Mouse (Mus musculus) bone marrow macrophage, adult 2 months (primary cell): ENCODE results near the gene Nf1. TPM values are rescaled to one million over a fixed set of nuclear protein-coding genes. Genes with fewer than 3 reads are reported as not detected.

Experiments used
- H3K27ac ChIP-seq: 2 replicates; pipeline ENCODE4 v1.5.1; 2012; ENCODE audit warnings: low read depth, low read length; ENCODE audit not compliant: insufficient read depth
- H3K4me1 ChIP-seq: 2 replicates; pipeline ENCODE4 v1.6.1; 2012; ENCODE audit warnings: low read length; ENCODE audit not compliant: control insufficient read depth, insufficient read depth
- H3K4me3 ChIP-seq: 2 replicates; pipeline ENCODE4 v1.5.1; 2012; ENCODE audit warnings: mild to moderate bottlenecking, low read length, moderate library complexity; ENCODE audit not compliant: insufficient read depth
- CTCF ChIP-seq: IDR thresholded peaks from 2 replicates; pipeline ENCODE4 v1.5.1; 2012; ENCODE audit warnings: low read depth, mild to moderate bottlenecking, low read length, moderate library complexity
- POLR2A ChIP-seq: IDR thresholded peaks from 2 replicates; pipeline ENCODE4 v1.6.1; 2012; ENCODE audit warnings: mild to moderate bottlenecking, low read depth, low read length, borderline replicate concordance
- polyA plus RNA-seq: library from polyadenylated mRNA; stranded (reverse); fragments of >200 nt; gene quantifications from 2 replicates; pipeline ENCODE4 v1.2.4, GENCODE M21; 2012; ENCODE audit not compliant: missing spikeins, insufficient read depth, insufficient read length

The Nf1 gene
- polyA plus RNA-seq, 1 experiment = 19.7 TPM

DNA sequence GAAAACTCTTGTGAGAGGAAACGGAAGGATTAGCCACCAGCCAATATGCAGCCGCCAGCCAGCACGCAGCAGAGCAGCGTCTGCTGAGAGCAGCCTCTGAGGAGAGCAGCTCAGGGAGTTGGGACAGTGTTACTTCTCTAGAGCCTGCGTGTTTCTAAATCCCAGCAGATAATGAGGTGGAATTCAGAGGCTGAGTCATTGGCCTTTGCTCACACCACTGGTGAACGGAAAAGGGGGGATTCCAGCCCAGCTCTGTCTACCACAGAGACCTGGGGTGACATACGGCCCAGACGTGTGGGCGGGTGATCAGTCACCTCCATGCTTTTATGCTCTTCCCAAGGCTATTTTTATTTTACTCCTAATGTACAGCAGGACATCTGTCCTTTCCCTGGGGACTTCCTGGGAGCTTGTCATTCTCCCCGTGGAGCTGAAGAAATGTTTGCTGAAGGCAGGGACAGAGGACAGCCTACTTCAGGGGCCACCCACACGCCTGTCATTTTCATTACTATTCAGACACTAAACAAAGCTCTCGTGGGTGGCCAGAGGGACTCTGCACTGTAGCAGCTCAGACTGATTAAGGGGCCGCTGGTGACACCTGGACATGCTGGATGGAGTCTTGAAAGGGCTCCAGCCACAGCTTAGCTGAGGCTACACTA, 271.6 kb downstream of the Nf1 start:
- Histone ChIP-seq H3K4me1 (peaks cover 19% of the 10 kb centered on the region), H3K4me3 (no peak overlapping the region), H3K27ac (peak overlapping the region; percentile 69)
- TF ChIP-seq POLR2A (no peak), CTCF (no peak)

- Histone ChIP-seq H3K4me1 (peaks cover 19% of the 10 kb centered on the region), H3K4me3 (no peak overlapping the region), H3K27ac (no peak overlapping the region)
- TF ChIP-seq POLR2A (no peak), CTCF (no peak)
These were observed 272.6 kb downstream of the Nf1 start for GRCm38 (mm10) chr11:79612046-79612600.

- TF ChIP-seq CTCF (no peak), POLR2A (no peak)
- Histone ChIP-seq H3K4me1 (peaks cover 19% of the 10 kb centered on the region), H3K27ac (no peak overlapping the region), H3K4me3 (no peak overlapping the region)
These were observed 273.6 kb downstream of the Nf1 start for GRCm38 (mm10) chr11:79613084-79613483.

GRCm38 (mm10) chr11:79613711-79614110, 274.2 kb downstream of the Nf1 start:
- no peak overlapping the region for H3K4me3 ChIP-seq
- no peak overlapping the region for H3K27ac ChIP-seq
- TF ChIP-seq POLR2A (no peak), CTCF (no peak)
- H3K4me1 ChIP-seq = peaks cover 19% of the 10 kb centered on the region

DNA sequence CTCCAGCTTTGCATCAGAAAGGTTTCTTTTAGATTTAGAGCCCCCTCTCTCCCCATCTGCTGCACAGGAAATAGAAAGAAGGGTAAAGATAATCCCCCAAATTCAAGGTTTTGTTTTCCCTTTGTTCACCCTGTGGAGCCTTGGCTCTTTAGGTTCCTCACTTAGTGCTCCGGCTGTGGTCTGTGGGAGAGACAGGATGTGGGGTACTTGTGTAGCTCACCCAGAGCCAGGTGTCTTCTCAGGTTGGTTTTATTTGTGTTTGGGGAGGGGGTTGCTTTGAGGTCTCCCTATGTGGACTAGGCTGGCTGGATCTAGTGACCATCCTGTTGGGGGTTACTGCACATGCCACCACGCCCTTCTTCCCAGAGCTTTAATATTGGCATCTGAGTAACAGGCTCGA, 275.4 kb downstream of the Nf1 start:
- Histone ChIP-seq H3K4me1 (peaks cover 19% of the 10 kb centered on the region), H3K27ac (no peak overlapping the region), H3K4me3 (no peak overlapping the region)
- TF ChIP-seq POLR2A (no peak), CTCF (no peak)

DNA sequence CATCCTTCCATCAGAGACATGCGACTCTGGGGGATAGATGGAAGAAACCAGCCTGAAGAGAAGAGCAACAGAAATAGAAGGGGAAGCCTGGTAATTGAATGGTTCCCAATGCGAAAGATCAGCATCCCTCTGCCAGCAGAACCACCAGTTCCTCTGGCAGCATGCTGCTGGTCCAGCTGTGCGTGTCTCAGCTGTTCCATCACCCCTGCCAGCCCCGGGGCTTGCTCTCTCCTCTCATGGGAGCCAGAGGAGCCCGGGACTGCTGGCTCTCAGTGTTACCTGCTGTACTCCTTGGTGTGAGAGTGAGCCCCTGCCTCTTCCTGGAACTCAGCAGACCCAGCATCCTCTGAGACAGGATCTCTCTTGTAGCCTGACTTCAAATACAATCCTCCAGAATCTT, 276.4 kb downstream of the Nf1 start:
- H3K4me3 ChIP-seq = no peak overlapping the region
- peaks cover 13% of the 10 kb centered on the region for H3K4me1 ChIP-seq
- TF ChIP-seq POLR2A (no peak), CTCF (no peak)
- no peak overlapping the region for H3K27ac ChIP-seq

- Histone ChIP-seq H3K27ac (no peak overlapping the region), H3K4me1 (peaks cover 10% of the 10 kb centered on the region), H3K4me3 (no peak overlapping the region)
- TF ChIP-seq CTCF (no peak), POLR2A (no peak)
These were observed 278.5 kb downstream of the Nf1 start for GRCm38 (mm10) chr11:79617991-79618390.

- peak overlapping the region; percentile 67 for H3K4me3 ChIP-seq
- no peak for TF ChIP-seq POLR2A
- no peak for TF ChIP-seq CTCF
- peaks cover 14% of the 10 kb centered on the region for H3K4me1 ChIP-seq
- peak overlapping the region; percentile 78 for H3K27ac ChIP-seq
These were observed 283.5 kb downstream of the Nf1 start for GRCm38 (mm10) chr11:79623029-79623428.

GRCm38 (mm10) chr11:79624801-79625302, 285.4 kb downstream of the Nf1 start:
- Histone ChIP-seq H3K27ac (no peak overlapping the region), H3K4me1 (peaks cover 14% of the 10 kb centered on the region)
- TF ChIP-seq CTCF (peak; percentile 60), POLR2A (no peak)

DNA sequence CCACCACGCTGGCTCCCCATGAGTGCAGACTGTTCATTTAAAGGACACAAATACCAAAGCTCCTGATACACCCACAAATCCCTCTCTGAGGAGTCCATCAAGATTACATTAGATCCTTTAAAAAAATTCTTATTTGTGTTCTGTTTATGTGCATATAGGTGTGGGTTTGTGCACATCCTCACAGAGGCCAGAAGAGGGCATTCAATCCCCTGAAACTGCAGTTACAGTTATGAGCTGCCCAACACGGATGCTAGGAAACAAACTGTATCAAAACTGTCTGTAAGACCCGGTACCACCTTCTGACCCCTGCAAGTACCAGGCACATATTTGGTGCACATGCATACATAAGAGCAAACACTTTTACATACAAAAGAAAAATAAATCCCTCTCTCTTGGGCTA, 289.2 kb downstream of the Nf1 start:
- no peak overlapping the region for H3K27ac ChIP-seq
- no peak overlapping the region for H3K4me3 ChIP-seq
- no peak for TF ChIP-seq CTCF
- TF ChIP-seq POLR2A = no peak
- peaks cover 1% of the 10 kb centered on the region; the same call in 1 of the 2 replicates for H3K4me1 ChIP-seq

More at GRCm38 (mm10) chr11:79624801-79625302, 285.4 kb downstream of the Nf1 start:
- no peak overlapping the region for H3K4me3 ChIP-seq
